Mouse (Mus musculus) induced T-regulatory cell, adult 2 months (primary cell): ENCODE measurements around the gene Dpp6.
"Not testable (repeated sequence)": the region's sequence is repeated elsewhere in the genome, so short reads cannot be mapped to it uniquely, and the experiment has no call there.

ENCODE experiments used
- DNase-seq: peaks from one replicate; pipeline ENCODE4 v3.0.0-alpha.2; 2012; ENCODE audit warnings: low read depth

Gene Dpp6

GRCm38 (mm10) chr5:27490942-27491341 lies 673.9 kb downstream of the Dpp6 start:
- DNase-seq, result no peak

- not testable (repeated sequence) for DNase-seq
Observed at GRCm38 (mm10) chr5:27501338-27501737, 684.3 kb downstream of the Dpp6 start, which contains the start of gene Speer4b. Gene Speer4b, minus strand, starts transcription at chr5:27501438.

DNA sequence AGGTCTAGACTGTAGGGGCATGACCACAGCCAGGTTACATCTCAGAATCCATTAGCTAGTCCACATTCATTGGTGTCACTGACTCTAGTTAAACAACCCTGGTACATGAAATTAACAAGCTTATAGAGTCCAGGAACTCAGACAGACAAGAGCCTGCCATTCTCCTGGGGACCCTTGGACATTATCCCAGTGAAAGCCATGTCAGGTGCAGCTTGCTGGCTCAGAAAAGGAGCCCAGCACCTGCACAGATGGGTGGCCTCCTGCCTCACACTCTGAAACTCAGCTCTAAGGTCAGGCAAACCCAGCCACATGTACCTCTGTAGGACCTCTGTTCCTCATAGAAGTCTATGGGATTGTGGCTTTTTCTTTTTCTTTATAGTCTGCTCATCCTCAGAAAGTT lies 701.7 kb downstream of the Dpp6 start:
- DNase-seq, result no peak

DNA sequence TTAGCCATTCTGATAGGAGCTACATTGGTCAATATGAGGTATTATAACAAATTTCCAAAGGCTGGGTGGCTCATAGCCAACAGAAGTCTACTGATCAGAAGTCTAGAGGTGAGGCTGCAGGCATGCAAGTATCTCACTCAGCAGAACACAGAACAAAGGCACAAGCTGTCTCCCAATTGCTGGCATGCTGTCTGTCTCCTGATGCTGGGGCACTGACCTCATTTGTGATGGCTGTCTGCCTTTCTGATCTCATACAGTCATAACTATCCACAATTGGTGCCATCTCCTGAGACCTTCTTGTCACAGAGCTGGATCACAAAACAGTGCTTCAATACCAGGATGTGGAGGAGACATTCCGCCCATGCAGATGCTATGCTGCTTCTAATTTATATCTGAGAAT lies 709.9 kb downstream of the Dpp6 start:
- DNase-seq, result no peak

- DNase-seq, result no peak
Observed at GRCm38 (mm10) chr5:27544816-27545270, 727.8 kb downstream of the Dpp6 start.

DNA sequence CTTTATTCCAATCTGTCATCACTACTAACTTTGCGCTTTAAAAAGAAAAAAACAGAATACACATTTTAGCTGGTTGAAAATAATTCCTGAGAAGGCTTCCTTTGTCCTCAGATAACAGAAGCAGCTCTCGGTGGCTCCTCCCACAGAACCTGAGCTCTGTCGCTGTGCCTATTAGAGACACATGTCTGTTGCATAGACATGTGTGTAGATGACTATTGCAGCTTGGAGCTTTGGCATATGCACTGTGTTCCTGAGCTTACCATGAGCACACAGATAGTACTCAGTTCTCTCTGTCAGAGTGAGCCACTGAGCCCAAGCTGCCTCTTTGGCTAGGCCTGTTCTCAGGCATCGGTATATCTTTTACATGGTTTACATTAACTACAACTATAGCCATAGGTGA lies 732.3 kb downstream of the Dpp6 start:
- no peak for DNase-seq

- DNase-seq, result no peak
Observed at GRCm38 (mm10) chr5:27565700-27566099, 748.7 kb downstream of the Dpp6 start.

DNA sequence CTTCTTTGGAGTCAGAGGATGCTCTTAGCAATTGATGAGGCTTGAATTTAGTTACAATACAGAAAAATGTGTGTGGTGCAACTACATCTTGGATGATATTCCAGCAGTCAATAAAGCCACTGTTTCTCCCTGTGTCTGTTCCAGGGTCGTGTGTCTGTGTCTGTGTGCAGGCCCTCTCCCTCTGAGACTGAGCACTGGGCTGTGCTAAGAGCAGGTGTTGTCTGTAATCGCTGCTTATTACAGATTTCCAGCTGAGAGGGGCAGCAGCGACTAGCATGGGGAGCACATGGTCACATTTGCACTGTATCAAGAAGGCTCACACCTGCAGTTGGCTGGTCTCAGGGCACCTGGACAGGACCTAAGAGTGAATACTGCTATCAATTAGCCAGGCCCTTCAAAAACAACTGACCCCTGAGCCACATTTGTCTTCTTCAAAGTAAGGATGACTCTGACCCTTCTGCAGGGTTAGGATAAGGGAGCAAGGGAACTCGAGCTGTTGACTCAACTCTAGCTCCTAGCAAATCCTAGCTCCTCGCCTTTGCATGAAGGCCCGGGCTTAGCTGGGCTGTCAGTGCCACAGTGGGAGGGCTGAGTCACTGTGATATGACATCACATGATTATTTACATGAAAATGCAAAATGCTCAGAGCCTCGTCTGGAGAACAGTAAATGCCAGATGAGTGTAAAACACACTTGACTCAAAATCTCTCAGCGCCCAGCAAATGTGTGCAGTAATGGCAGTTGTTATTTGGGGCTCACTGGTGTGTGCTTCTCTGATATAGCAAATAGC lies 771.2 kb downstream of the Dpp6 start:
- no peak for DNase-seq

DNA sequence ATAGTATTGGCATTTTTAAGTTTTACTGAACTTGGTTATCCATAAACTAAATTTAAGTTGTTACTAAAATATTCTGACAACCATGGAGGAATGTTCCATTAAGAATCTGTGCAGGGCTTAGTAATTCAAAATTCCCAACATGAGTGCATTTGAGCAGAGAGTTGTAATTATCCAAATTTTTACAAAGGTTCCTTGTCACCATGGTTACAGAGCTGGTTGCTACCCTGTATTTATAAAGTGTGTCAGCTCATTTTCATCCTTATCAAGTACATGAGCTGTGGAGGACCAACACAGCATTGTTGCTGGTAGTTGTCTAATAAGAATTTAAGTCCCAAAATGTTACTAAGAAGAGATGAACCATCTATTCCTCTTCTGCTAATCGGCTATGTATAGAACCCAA lies 787.1 kb downstream of the Dpp6 start:
- no peak for DNase-seq

DNA sequence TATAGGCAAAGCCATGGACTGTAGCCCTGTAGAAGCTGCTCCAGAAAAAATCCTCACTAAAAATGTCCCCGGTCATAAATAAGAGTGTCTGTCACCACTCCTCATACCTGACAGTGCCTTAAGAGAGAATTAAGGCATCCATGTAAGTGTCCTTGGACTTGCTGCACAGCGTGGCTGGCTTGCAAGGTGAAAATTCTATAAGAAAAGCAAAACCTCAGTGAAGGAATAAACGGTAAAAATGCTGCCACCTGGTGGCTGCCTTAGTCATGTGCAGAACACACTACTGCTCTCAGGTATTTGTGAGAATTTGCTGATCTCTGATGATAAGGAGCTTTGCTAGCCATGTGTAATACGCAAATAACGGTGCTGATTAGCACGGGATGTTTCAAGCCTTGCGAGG lies 798.8 kb downstream of the Dpp6 start:
- peak; percentile 35 for DNase-seq

GRCm38 (mm10) chr5:27621811-27622210 lies 804.8 kb downstream of the Dpp6 start:
- no peak for DNase-seq

DNA sequence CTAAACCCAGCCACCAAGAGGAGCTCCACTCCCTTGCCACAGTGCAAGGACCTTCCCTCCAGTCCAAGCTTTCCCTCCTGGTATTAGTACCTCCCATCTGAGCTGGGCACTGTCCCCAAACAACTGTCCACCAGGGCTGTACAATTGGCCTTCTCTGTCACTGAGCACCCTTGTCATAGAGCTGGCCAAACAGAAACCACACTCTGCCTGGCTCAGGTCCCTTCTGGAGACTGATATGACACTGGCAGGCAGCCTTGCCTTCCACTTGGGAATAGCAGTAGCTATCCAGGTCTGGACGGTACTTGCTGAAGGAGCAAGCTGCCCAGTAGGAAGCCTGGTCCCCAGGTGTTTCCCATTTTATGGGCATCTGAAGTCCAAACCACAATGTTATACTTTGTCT lies 806.9 kb downstream of the Dpp6 start:
- DNase-seq, result no peak

GRCm38 (mm10) chr5:27632151-27632550 lies 815.1 kb downstream of the Dpp6 start:
- no peak for DNase-seq

- no peak for DNase-seq
Observed at GRCm38 (mm10) chr5:27635941-27636340, 818.9 kb downstream of the Dpp6 start.

DNA sequence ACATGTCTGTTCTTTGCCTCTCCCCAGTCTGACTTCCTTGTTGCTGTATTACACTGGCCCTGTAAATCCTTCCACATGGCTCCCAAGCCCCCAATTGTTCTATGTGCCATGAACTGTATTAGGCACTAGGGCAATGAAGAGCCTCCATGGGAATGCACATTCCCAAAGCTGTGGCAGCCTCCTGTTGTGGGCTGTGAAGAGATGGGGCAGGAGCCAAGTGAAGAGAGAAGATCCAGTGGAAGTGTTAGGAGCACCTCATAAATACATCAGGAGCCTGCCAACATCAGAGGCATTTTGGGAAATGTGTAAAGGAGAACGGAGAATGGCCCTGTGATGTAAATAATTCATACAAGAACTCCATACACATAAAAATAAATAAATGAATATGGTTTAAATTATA lies 824.9 kb downstream of the Dpp6 start:
- no peak for DNase-seq

- DNase-seq, result peak; percentile 37
Observed at GRCm38 (mm10) chr5:27651879-27652814, 835.1 kb downstream of the Dpp6 start.

GRCm38 (mm10) chr5:27656101-27656500 lies 839.1 kb downstream of the Dpp6 start:
- no peak for DNase-seq

GRCm38 (mm10) chr5:27657672-27658071 lies 840.7 kb downstream of the Dpp6 start:
- no peak for DNase-seq

DNA sequence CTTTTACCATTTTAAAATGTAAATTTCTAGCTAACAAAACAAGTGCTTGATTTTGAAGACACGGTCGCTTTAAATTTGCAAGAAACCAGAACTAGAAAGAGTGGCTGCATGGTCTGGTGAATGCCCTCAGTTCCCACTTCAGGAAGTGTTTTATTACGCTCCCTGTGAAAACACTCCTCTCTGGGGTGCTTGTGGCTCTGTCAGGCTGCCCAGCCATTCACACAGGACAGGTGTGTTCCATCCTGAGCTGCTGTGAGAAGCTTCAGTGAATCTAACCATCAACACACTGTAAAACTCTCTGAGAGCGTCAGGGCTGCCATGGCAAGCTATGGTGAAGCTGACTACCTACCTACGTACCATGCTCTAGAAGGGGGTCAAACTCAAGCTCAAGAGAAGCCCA lies 841.2 kb downstream of the Dpp6 start:
- DNase-seq, result no peak

GRCm38 (mm10) chr5:27658569-27658968 lies 841.6 kb downstream of the Dpp6 start:
- DNase-seq, result no peak

- no peak for DNase-seq
Observed at GRCm38 (mm10) chr5:27659019-27659418, 842.0 kb downstream of the Dpp6 start.

DNA sequence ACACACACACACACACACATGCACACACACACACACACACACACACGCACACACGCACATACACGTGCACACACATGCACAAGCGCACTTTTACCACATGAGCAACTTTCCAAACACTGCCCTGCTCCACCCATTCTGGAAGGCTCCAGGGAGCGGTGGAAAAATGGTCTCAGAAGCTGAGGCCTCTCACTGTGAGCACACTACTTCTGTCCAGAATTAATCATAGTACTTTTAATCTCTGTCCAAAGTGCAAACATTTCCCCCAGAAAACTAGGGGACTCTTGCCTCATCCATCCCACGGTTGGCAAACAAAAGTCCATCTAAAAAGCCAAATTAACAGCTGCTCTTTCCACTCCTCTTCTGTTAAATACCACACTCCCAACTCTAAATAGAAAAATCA lies 842.8 kb downstream of the Dpp6 start:
- no peak for DNase-seq

GRCm38 (mm10) chr5:27664111-27664510 lies 847.1 kb downstream of the Dpp6 start:
- no peak for DNase-seq
